Mouse (Mus musculus) erythroblast, embryonic 14.5 days (primary cell): Measurements from ENCODE around the gene Eif4enif1.
"Not testable (repeated sequence)": the region's sequence is repeated elsewhere in the genome, so short reads cannot be mapped to it uniquely, and the experiment has no call there.

Experiments
- GATA1 ChIP-seq: IDR thresholded peaks from 2 replicates; pipeline ENCODE4 v1.6.1; 2012; ENCODE audit warnings: low read length, inconsistent platforms, mixed read lengths
- TAL1 ChIP-seq: IDR thresholded peaks from 3 replicates; pipeline ENCODE4 v1.6.1; 2012; ENCODE audit warnings: low read length, inconsistent platforms, mixed read lengths

- TF ChIP-seq GATA1, TAL1: not testable (repeated sequence)
Observed at GRCm38 (mm10) chr11:3172526-3172925, 29.7 kb upstream of the Eif4enif1 start.
